25 mouse cellular contexts compared by ENCODE assay signal in genomic region chr4:156217838-156218237, GRCm38 (mm10). TPM values are rescaled to one million over a fixed set of nuclear protein-coding genes. Genes with fewer than 3 reads are reported as not detected.
DNase-seq lines count a peak whose midpoint lies in the region; ATAC-seq and TF ChIP-seq lines count a peak whose summit lies in the region.
"Had no signal": no experiment of that assay in that cellular context is flagged by ENCODE, and none has a peak within 500 bp of the region (broad histone marks: within the 10 kb centered on the region; RNA-seq: fewer than 3 reads in every experiment).

No protein-coding gene starts in this region.

- no peaks in the 10 kb centered on the region for H3K27me3 ChIP-seq in heart, embryonic 16.5 days (ENCODE audit: control insufficient read depth, insufficient read depth, low read length)
- no peaks in the 10 kb centered on the region for H3K27me3 ChIP-seq in heart, embryonic 11.5 days (ENCODE audit: control insufficient read depth, insufficient read depth, low read length)
- H3K27me3 ChIP-seq: embryonic facial prominence, embryonic 15.5 days; forebrain, embryonic 12.5 days; hindbrain, embryonic 13.5 days; limb, embryonic 13.5 days; midbrain, embryonic 13.5 days; neural tube, embryonic 13.5 days had no signal

- H3K27ac ChIP-seq in gastrocnemius, adult 2 months = peak overlapping the region; percentile 97
- H3K27ac ChIP-seq in heart, embryonic 16.5 days (ENCODE audit: low read length) = no peak overlapping the region; the same call in 1 of the 2 replicates
- H3K27ac ChIP-seq in heart, embryonic 11.5 days (ENCODE audit: low read depth, low read length) = no peak overlapping the region
- H3K27ac ChIP-seq in brown adipose tissue, adult 24 weeks (replicated peaks; ENCODE audit: low read depth, low read length) = no peak overlapping the region
- H3K27ac ChIP-seq: embryonic facial prominence, embryonic 15.5 days; forebrain, embryonic 12.5 days; hindbrain, embryonic 13.5 days; kidney, postnatal 0 days; limb, embryonic 13.5 days; macrophage; midbrain, embryonic 13.5 days; neural tube, embryonic 13.5 days had no signal

- no peak for TF ChIP-seq CTCF in gastrocnemius, adult 2 months (IDR thresholded peaks at IDR 0.05)

- 81% methylated on average over 16 of the region's 16 CpGs for WGBS in heart, embryonic 16.5 days
- WGBS in heart, embryonic 11.5 days (ENCODE audit: insufficient replicate concordance) = 70% methylated on average over 16 of the region's 16 CpGs

- peak; percentile 53 for DNase-seq in gastrocnemius, adult 2 months
- no peak for DNase-seq in gastrocnemius, postnatal 10 days
- peak; percentile 41 for DNase-seq in heart, postnatal 4 days
- DNase-seq in thymus, adult 18-20 months = no peak
- DNase-seq: adrenal gland, postnatal 36 days; cerebellum, adult 8-10 months; gastrocnemius, postnatal 25 days; kidney, adult 8-10 months; kidney, postnatal 4 days; thymus, postnatal 25 days had no signal

- H3K4me1 ChIP-seq in heart, embryonic 16.5 days (ENCODE audit: control insufficient read depth, insufficient read depth, low read length) = peaks cover 21% of the 10 kb centered on the region
- peaks cover 7% of the 10 kb centered on the region for H3K4me1 ChIP-seq in heart, embryonic 11.5 days (ENCODE audit: control insufficient read depth, insufficient read depth, low read length)
- H3K4me1 ChIP-seq in brown adipose tissue, adult 24 weeks (ENCODE audit: control insufficient read depth, insufficient read depth, insufficient read length, low read length) = peaks cover 13% of the 10 kb centered on the region
- H3K4me1 ChIP-seq: embryonic facial prominence, embryonic 15.5 days; forebrain, embryonic 12.5 days; hindbrain, embryonic 13.5 days; limb, embryonic 13.5 days; midbrain, embryonic 13.5 days; neural tube, embryonic 13.5 days had no signal

- peak overlapping the region; percentile 64 for H3K4me3 ChIP-seq in gastrocnemius, adult 2 months
- no peak overlapping the region; the same call in 1 of the 2 replicates for H3K4me3 ChIP-seq in heart, embryonic 16.5 days (ENCODE audit: low read length)
- H3K4me3 ChIP-seq in heart, embryonic 11.5 days (ENCODE audit: low read depth, low read length) = no peak overlapping the region
- H3K4me3 ChIP-seq in brown adipose tissue, adult 24 weeks (ENCODE audit: insufficient read depth, low read depth, low read length) = peak overlapping the region; percentile 52; the same call in 1 of the 2 replicates
- H3K4me3 ChIP-seq: embryonic facial prominence, embryonic 15.5 days; forebrain, embryonic 12.5 days; hindbrain, embryonic 13.5 days; limb, embryonic 13.5 days; midbrain, embryonic 13.5 days; neural tube, embryonic 13.5 days had no signal

- no peaks in the 10 kb centered on the region for H3K9me3 ChIP-seq in heart, embryonic 16.5 days (replicated peaks; ENCODE audit: control insufficient read depth, low read length)
- no peaks in the 10 kb centered on the region for H3K9me3 ChIP-seq in heart, embryonic 11.5 days (replicated peaks; ENCODE audit: control insufficient read depth, low read length)
- H3K9me3 ChIP-seq: embryonic facial prominence, embryonic 15.5 days; forebrain, embryonic 12.5 days; hindbrain, embryonic 13.5 days; limb, embryonic 13.5 days; midbrain, embryonic 13.5 days; neural tube, embryonic 13.5 days had no signal

- peak overlapping the region; percentile 70 for H3K9ac ChIP-seq in heart, embryonic 16.5 days (ENCODE audit: low read length)
- no peak overlapping the region for H3K9ac ChIP-seq in heart, embryonic 11.5 days (ENCODE audit: low read depth, low read length)
- H3K9ac ChIP-seq: embryonic facial prominence, embryonic 15.5 days; forebrain, embryonic 12.5 days; hindbrain, embryonic 13.5 days; limb, embryonic 13.5 days; midbrain, embryonic 13.5 days; neural tube, embryonic 13.5 days had no signal

- peak overlapping the region; percentile 55 for H3K4me2 ChIP-seq in heart, embryonic 16.5 days (ENCODE audit: low read depth, low read length)
- no peak overlapping the region for H3K4me2 ChIP-seq in heart, embryonic 11.5 days
- H3K4me2 ChIP-seq: embryonic facial prominence, embryonic 15.5 days; forebrain, embryonic 12.5 days; hindbrain, embryonic 13.5 days; limb, embryonic 13.5 days; liver, embryonic 11.5 days; midbrain, embryonic 13.5 days; neural tube, embryonic 13.5 days had no signal

- H3K36me3 ChIP-seq in heart, embryonic 16.5 days (ENCODE audit: control insufficient read depth, insufficient read depth) = peaks cover 4% of the 10 kb centered on the region; the same call in 1 of the 2 replicates
- no peaks in the 10 kb centered on the region for H3K36me3 ChIP-seq in heart, embryonic 11.5 days (ENCODE audit: control insufficient read depth, insufficient read depth, low read length)
- H3K36me3 ChIP-seq: forebrain, embryonic 12.5 days had no signal

- intact Hi-C loops in gastrocnemius, adult 2 months (cut with DNase I) = no loop called here

- no peak for ATAC-seq in heart, embryonic 16.5 days (replicated peaks; ENCODE audit: extremely low read depth, insufficient read depth, low FRiP score)
- ATAC-seq in heart, embryonic 11.5 days (replicated peaks; ENCODE audit: insufficient number of reproducible peaks, low FRiP score, low TSS enrichment) = no peak
- ATAC-seq: CD4-positive, CD25-positive, alpha-beta regulatory T cell, adult 4 months; intestine, embryonic 16.5 days had no signal

RNA-seq across cellular contexts. Expression of gene Perm1, which starts 2.2 kb away (rescaled TPM):
- total RNA-seq in gastrocnemius, adult 2 months (2021) = 100 to 1,000 TPM; 142 to 265 TPM
- 10 to 100 TPM; 41.4 to 50.3 TPM for total RNA-seq in gastrocnemius, postnatal 10 days (2021)
- 16.3 and 16.8 TPM in 2 replicates for polyA plus RNA-seq in heart, embryonic 16.5 days (2015; fragmentation: Nextera tagmentation; extraction: Ambion mirVana)
- 0.58 and 0.72 TPM in 2 replicates for polyA plus RNA-seq in heart, embryonic 11.5 days (2014; fragmentation: Nextera tagmentation; extraction: Ambion mirVana)
- 9.9 and 25.7 TPM in 2 replicates for polyA plus RNA-seq in brown adipose tissue, adult 24 weeks (2012; ENCODE audit: insufficient read depth, insufficient read length, missing spikeins)
- 100 to 1,000 TPM in 1 of 2 experiments, 10 to 100 TPM in 1; 91.2 to 106 TPM for total RNA-seq in heart, postnatal 4 days (2021)
- total RNA-seq: megakaryocyte-erythroid progenitor cell, adult 5-6 weeks had no signal

RNA-seq across cellular contexts. Expression of gene AW011738, which starts 14.7 kb away (rescaled TPM):
- total RNA-seq in gastrocnemius, adult 2 months (2021) = 1 to 10 TPM; 4.2 to 4.4 TPM
- 1 to 10 TPM; 2.7 to 3.2 TPM for total RNA-seq in gastrocnemius, postnatal 10 days (2021)
- polyA plus RNA-seq in heart, embryonic 16.5 days (2015; fragmentation: Nextera tagmentation; extraction: Ambion mirVana) = 4.2 and 5.6 TPM in 2 replicates
- 0.70 and 1.0 TPM in 2 replicates for polyA plus RNA-seq in heart, embryonic 11.5 days (2014; fragmentation: Nextera tagmentation; extraction: Ambion mirVana)
- 1.9 and 5.5 TPM in 2 replicates for polyA plus RNA-seq in brown adipose tissue, adult 24 weeks (2012; ENCODE audit: insufficient read depth, insufficient read length, missing spikeins)
- 1 to 10 TPM; 7.6 to 7.7 TPM for total RNA-seq in heart, postnatal 4 days (2021)

RNA-seq across cellular contexts. Expression of gene Plekhn1, which starts 16.8 kb away (rescaled TPM):
- total RNA-seq in gastrocnemius, adult 2 months (2021) = 1 to 10 TPM; 5.8 to 7.6 TPM
- total RNA-seq in gastrocnemius, postnatal 10 days (2021) = 1 to 10 TPM; 6.5 to 8.7 TPM
- 13.8 and 17.5 TPM in 2 replicates for polyA plus RNA-seq in heart, embryonic 16.5 days (2015; fragmentation: Nextera tagmentation; extraction: Ambion mirVana)
- polyA plus RNA-seq in heart, embryonic 11.5 days (2014; fragmentation: Nextera tagmentation; extraction: Ambion mirVana) = 8.7 and 12.2 TPM in 2 replicates
- polyA plus RNA-seq in brown adipose tissue, adult 24 weeks (2012; ENCODE audit: insufficient read depth, insufficient read length, missing spikeins) = 7.8 and 8.7 TPM in 2 replicates
- 10 to 100 TPM in 1 of 2 experiments, 1 to 10 TPM in 1; 9.1 to 10.2 TPM for total RNA-seq in heart, postnatal 4 days (2021)

RNA-seq across cellular contexts. Expression of gene Isg15, which starts 17.2 kb away (rescaled TPM):
- 1 to 10 TPM in 1 of 2 experiments, not detected in 1; 1.1 TPM for total RNA-seq in gastrocnemius, adult 2 months (2021)
- total RNA-seq in gastrocnemius, postnatal 10 days (2021) = under 1 TPM in 1 of 2 experiments, not detected in 1; 0.33 TPM
- polyA plus RNA-seq in heart, embryonic 16.5 days (2015; fragmentation: Nextera tagmentation; extraction: Ambion mirVana) = 5.0 and 9.1 TPM in 2 replicates
- polyA plus RNA-seq in heart, embryonic 11.5 days (2014; fragmentation: Nextera tagmentation; extraction: Ambion mirVana) = 0.29 and 0.41 TPM in 2 replicates
- polyA plus RNA-seq in brown adipose tissue, adult 24 weeks (2012; ENCODE audit: insufficient read depth, insufficient read length, missing spikeins) = 6.1 and 11.7 TPM in 2 replicates
- 1 to 10 TPM; 1.3 to 1.4 TPM for total RNA-seq in heart, postnatal 4 days (2021)

RNA-seq across cellular contexts. Expression of gene Noc2l, which starts 18.0 kb away (rescaled TPM):
- total RNA-seq in gastrocnemius, adult 2 months (2021) = 10 to 100 TPM; 30.8 to 33.3 TPM
- total RNA-seq in gastrocnemius, postnatal 10 days (2021) = 10 to 100 TPM; 28.3 to 31.8 TPM
- 37.4 and 38.1 TPM in 2 replicates for polyA plus RNA-seq in heart, embryonic 16.5 days (2015; fragmentation: Nextera tagmentation; extraction: Ambion mirVana)
- polyA plus RNA-seq in heart, embryonic 11.5 days (2014; fragmentation: Nextera tagmentation; extraction: Ambion mirVana) = 47.8 and 50.4 TPM in 2 replicates
- 13.8 and 14.6 TPM in 2 replicates for polyA plus RNA-seq in brown adipose tissue, adult 24 weeks (2012; ENCODE audit: insufficient read depth, insufficient read length, missing spikeins)
- total RNA-seq in heart, postnatal 4 days (2021) = 10 to 100 TPM; 25.2 to 25.4 TPM

Comparison
In these comparisons a context has a peak if more than half of its experiments do, and no peak if none do; other contexts are left out.
1. DNase-seq: peak in gastrocnemius, adult 2 months (single experiment) and heart, postnatal 4 days (single experiment); none in gastrocnemius, postnatal 10 days (single experiment) and thymus, adult 18-20 months (0 of 2).
2. H3K4me3 ChIP-seq: peak in gastrocnemius, adult 2 months (single experiment) and brown adipose tissue, adult 24 weeks (single experiment); none in heart, embryonic 16.5 days (single experiment) and heart, embryonic 11.5 days (single experiment).